Mouse (Mus musculus) urinary bladder, postnatal 36 days (tissue): ENCODE results near the gene Ndufaf1.

Source experiments
- DNase-seq, 2 experiments: peaks; one replicate each; pipeline ENCODE4 v3.0.0; 2022; ENCODE audit warnings: low spot score in 2 of 2, mixed read lengths in 1 of 2

The Ndufaf1 gene

GRCm38 (mm10) chr2:119618199-119618982 is 44.2 kb downstream of the Ndufaf1 start, which contains the start of the genes Nusap1 and Oip5:
TSS of gene Nusap1 (plus strand) at chr2:119618298.
TSS of gene Oip5 (minus strand) at chr2:119618469.
- peak; percentile 88 to 92 for DNase-seq

- no peak for DNase-seq
These were observed 44.8 kb downstream of the Ndufaf1 start for GRCm38 (mm10) chr2:119617841-119618198.

- no peak for DNase-seq
These were observed 55.6 kb downstream of the Ndufaf1 start for GRCm38 (mm10) chr2:119607023-119607422.
